Mouse (Mus musculus) intestine, embryonic 15.5 days (tissue): ENCODE measurements around the gene Gm10295. TPM values are rescaled to one million over a fixed set of nuclear protein-coding genes. Genes with fewer than 3 reads are reported as not detected.
A peak's percentile ranks its signal among the peaks of the same experiment; 100 is the strongest.

Experiments used
- ATAC-seq: fragments of 200-750 bp; cut with Nextera tagmentation; 2 replicates; pipeline ENCODE4 v1.8.0; 2017; ENCODE audit warnings: moderate TSS enrichment, moderate library complexity
- H3K27ac ChIP-seq: fragments of 300-500 bp; sonication (generic); 2 replicates; pipeline ENCODE4 v1.5.1; 2015; ENCODE audit warnings: mild to moderate bottlenecking, inconsistent platforms
- H3K27me3 ChIP-seq: fragments of 300-500 bp; sonication (generic); replicated peaks from 2 replicates; pipeline ENCODE4 v1.6.1; 2015; ENCODE audit warnings: inconsistent platforms
- H3K36me3 ChIP-seq: fragments of 300-500 bp; sonication (generic); 2 replicates; pipeline ENCODE4 v1.6.1; 2015; ENCODE audit warnings: inconsistent platforms
- H3K4me1 ChIP-seq: fragments of 300-500 bp; sonication (generic); replicated peaks from 2 replicates; pipeline ENCODE4 v1.6.1; 2015; ENCODE audit warnings: inconsistent platforms
- H3K4me2 ChIP-seq: fragments of 300-500 bp; sonication (generic); replicated peaks from 2 replicates; pipeline ENCODE4 v1.6.1; 2015; ENCODE audit warnings: mild to moderate bottlenecking, inconsistent platforms
- H3K4me3 ChIP-seq: fragments of 300-500 bp; sonication (generic); replicated peaks from 2 replicates; pipeline ENCODE4 v1.5.1; 2015; ENCODE audit warnings: inconsistent platforms
- H3K9ac ChIP-seq: fragments of 300-500 bp; sonication (generic); 2 replicates; pipeline ENCODE4 v1.6.1; 2015; ENCODE audit warnings: inconsistent platforms
- H3K9me3 ChIP-seq: fragments of 300-500 bp; sonication (generic); 2 replicates; pipeline ENCODE4 v1.6.1; 2016; ENCODE audit warnings: inconsistent platforms
- WGBS: fragments of 180-500 bp; shearing (Covaris S2); methylation state at CpG from one replicate; pipeline ENCODE4 v1.1.7; 2015; 5-methylcytosine and 5-hydroxymethylcytosine counted together
- polyA plus RNA-seq: library from polyadenylated mRNA; unstranded; fragments of >200 nt; fragmentation: Nextera tagmentation; extraction: Ambion mirVana; gene quantifications from 2 replicates; pipeline ENCODE4 v1.2.1, GENCODE M21; 2015

Gm10295 gene
- polyA plus RNA-seq = not detected in 2 replicates

- H3K4me2 ChIP-seq = no peak within 1 kb of the TSS
- ATAC-seq = no peak
- WGBS = 25% methylated on average over 11 of the region's 11 CpGs
These were observed at the start of gene Gm10295 for GRCm38 (mm10) chr7:71351364-71351763. Gene Gm10295 (minus strand): TSS chr7:71351485.

GRCm38 (mm10) chr7:71401032-71401431 is 49.7 kb upstream of the Gm10295 start:
- ATAC-seq = 0 out of 2 replicates have a peak, but pooled peaks have one; percentile 49
- Histone ChIP-seq H3K36me3 (no peaks in the 10 kb centered on the region), H3K27ac (no peak overlapping the region), H3K27me3 (no peaks in the 10 kb centered on the region), H3K9ac (no peak overlapping the region), H3K4me2 (no peak overlapping the region), H3K9me3 (no peaks in the 10 kb centered on the region), H3K4me3 (no peak overlapping the region), H3K4me1 (no peaks in the 10 kb centered on the region)
- 12% methylated on average over 2 of the region's 2 CpGs for WGBS

More at GRCm38 (mm10) chr7:71351364-71351763, at the start of gene Gm10295:
- Histone ChIP-seq H3K9me3 (no peaks in the 10 kb centered on the region), H3K27me3 (no peaks in the 10 kb centered on the region), H3K36me3 (no peaks in the 10 kb centered on the region), H3K4me3 (no peak within 1 kb of the TSS), H3K4me1 (no peaks in the 10 kb centered on the region), H3K9ac (no peak within 1 kb of the TSS), H3K27ac (no peak within 1 kb of the TSS)

- H3K4me2 ChIP-seq = no peak overlapping the region
- no peaks in the 10 kb centered on the region for H3K27me3 ChIP-seq
- no peaks in the 10 kb centered on the region for H3K4me1 ChIP-seq
- H3K9me3 ChIP-seq = no peaks in the 10 kb centered on the region
- no peak overlapping the region for H3K4me3 ChIP-seq
- H3K36me3 ChIP-seq = no peaks in the 10 kb centered on the region
- WGBS = 52% methylated on average over 5 of the region's 5 CpGs
- no peak overlapping the region for H3K27ac ChIP-seq
- H3K9ac ChIP-seq = no peak overlapping the region
- no peak for ATAC-seq
These were observed 48.8 kb upstream of the Gm10295 start for GRCm38 (mm10) chr7:71399891-71400632.

GRCm38 (mm10) chr7:71398959-71399756 is 47.9 kb upstream of the Gm10295 start:
- H3K27me3 ChIP-seq = no peaks in the 10 kb centered on the region
- no peak overlapping the region for H3K27ac ChIP-seq
- H3K4me2 ChIP-seq = no peak overlapping the region
- no peak overlapping the region for H3K4me3 ChIP-seq
- no peak overlapping the region for H3K9ac ChIP-seq
- H3K4me1 ChIP-seq = no peaks in the 10 kb centered on the region
- H3K9me3 ChIP-seq = no peaks in the 10 kb centered on the region
- no peaks in the 10 kb centered on the region for H3K36me3 ChIP-seq
- 53% methylated on average over 10 of the region's 10 CpGs for WGBS
- ATAC-seq = no peak

GRCm38 (mm10) chr7:71398389-71398788 is 47.1 kb upstream of the Gm10295 start:
- no peak overlapping the region for H3K27ac ChIP-seq
- H3K4me2 ChIP-seq = no peak overlapping the region
- H3K27me3 ChIP-seq = no peaks in the 10 kb centered on the region
- no peaks in the 10 kb centered on the region for H3K36me3 ChIP-seq
- H3K4me3 ChIP-seq = no peak overlapping the region
- no peak overlapping the region for H3K9ac ChIP-seq
- H3K4me1 ChIP-seq = no peaks in the 10 kb centered on the region
- WGBS = 61% methylated on average over 1 of the region's 1 CpGs
- ATAC-seq = no peak
- H3K9me3 ChIP-seq = no peaks in the 10 kb centered on the region

GRCm38 (mm10) chr7:71392795-71393341 is 41.6 kb upstream of the Gm10295 start:
- Histone ChIP-seq H3K27ac (peak overlapping the region; percentile 9; the same call in 1 of the 2 replicates), H3K27me3 (no peaks in the 10 kb centered on the region), H3K9ac (no peak overlapping the region), H3K9me3 (no peaks in the 10 kb centered on the region), H3K4me2 (no peak overlapping the region), H3K4me1 (no peaks in the 10 kb centered on the region; the same call in none of the 2 replicates), H3K36me3 (no peaks in the 10 kb centered on the region), H3K4me3 (no peak overlapping the region)
- ATAC-seq = no peak
- 24% methylated on average over 4 of the region's 4 CpGs for WGBS

- Histone ChIP-seq H3K4me2 (no peak overlapping the region), H3K36me3 (no peaks in the 10 kb centered on the region), H3K27me3 (no peaks in the 10 kb centered on the region), H3K27ac (no peak overlapping the region), H3K9ac (no peak overlapping the region), H3K4me1 (no peaks in the 10 kb centered on the region; the same call in none of the 2 replicates), H3K4me3 (no peak overlapping the region), H3K9me3 (no peaks in the 10 kb centered on the region)
- no peak for ATAC-seq
- 49% methylated on average over 5 of the region's 5 CpGs for WGBS
These were observed 40.0 kb upstream of the Gm10295 start for GRCm38 (mm10) chr7:71391333-71391732.

GRCm38 (mm10) chr7:71390291-71390690 is 39.0 kb upstream of the Gm10295 start:
- H3K27me3 ChIP-seq = no peaks in the 10 kb centered on the region
- WGBS = 46% methylated on average over 2 of the region's 2 CpGs
- H3K9me3 ChIP-seq = no peaks in the 10 kb centered on the region
- no peaks in the 10 kb centered on the region; the same call in none of the 2 replicates for H3K4me1 ChIP-seq
- no peak overlapping the region for H3K4me2 ChIP-seq
- no peak overlapping the region for H3K9ac ChIP-seq
- no peaks in the 10 kb centered on the region for H3K36me3 ChIP-seq
- no peak overlapping the region for H3K4me3 ChIP-seq
- no peak overlapping the region for H3K27ac ChIP-seq
- no peak for ATAC-seq

GRCm38 (mm10) chr7:71386050-71386449 is 34.8 kb upstream of the Gm10295 start:
- no peak overlapping the region for H3K4me3 ChIP-seq
- no peaks in the 10 kb centered on the region for H3K36me3 ChIP-seq
- no peak overlapping the region for H3K4me2 ChIP-seq
- H3K9ac ChIP-seq = no peak overlapping the region
- WGBS = 42% methylated on average over 6 of the region's 6 CpGs
- no peaks in the 10 kb centered on the region for H3K4me1 ChIP-seq
- ATAC-seq = no peak
- no peaks in the 10 kb centered on the region for H3K27me3 ChIP-seq
- H3K27ac ChIP-seq = no peak overlapping the region
- no peaks in the 10 kb centered on the region for H3K9me3 ChIP-seq

- no peak overlapping the region for H3K4me3 ChIP-seq
- H3K36me3 ChIP-seq = no peaks in the 10 kb centered on the region
- WGBS = 73% methylated on average over 7 of the region's 7 CpGs
- ATAC-seq = no peak
- no peaks in the 10 kb centered on the region for H3K9me3 ChIP-seq
- H3K27me3 ChIP-seq = no peaks in the 10 kb centered on the region
- H3K4me1 ChIP-seq = no peaks in the 10 kb centered on the region; the same call in 1 of the 2 replicates
- H3K4me2 ChIP-seq = no peak overlapping the region
- H3K9ac ChIP-seq = no peak overlapping the region
- H3K27ac ChIP-seq = no peak overlapping the region
These were observed 33.6 kb upstream of the Gm10295 start for GRCm38 (mm10) chr7:71384921-71385320.

GRCm38 (mm10) chr7:71383341-71384130 is 32.3 kb upstream of the Gm10295 start:
- Histone ChIP-seq H3K4me2 (peak overlapping the region; percentile 20), H3K36me3 (no peaks in the 10 kb centered on the region), H3K9me3 (no peaks in the 10 kb centered on the region), H3K27me3 (no peaks in the 10 kb centered on the region), H3K27ac (peak overlapping the region; percentile 73), H3K4me3 (no peak overlapping the region), H3K9ac (no peak overlapping the region), H3K4me1 (no peaks in the 10 kb centered on the region; the same call in 1 of the 2 replicates)
- ATAC-seq = peak; percentile 55
- 43% methylated on average over 20 of the region's 20 CpGs for WGBS
